8 mouse cellular contexts compared by ENCODE assay signal in genomic region chr11:88717644-88718049, GRCm38 (mm10). TPM values are rescaled to one million over a fixed set of nuclear protein-coding genes. Genes with fewer than 3 reads are reported as not detected.
A peak's percentile ranks its signal among the peaks of the same experiment; 100 is the strongest.
DNase-seq lines count a peak whose midpoint lies in the region; ATAC-seq lines count a peak whose summit lies in the region.

No protein-coding gene starts in this region.

- no peaks in the 10 kb centered on the region for H3K27me3 ChIP-seq in intestine, embryonic 14.5 days (replicated peaks; ENCODE audit: control insufficient read depth, insufficient read depth, low read length)
- 0 out of 2 replicates have a peak, but pooled peaks cover 2% of the 10 kb centered on the region for H3K27me3 ChIP-seq in midbrain, embryonic 13.5 days

- peak; percentile 26; the same call in 1 of the 2 replicates for ATAC-seq in intestine, embryonic 14.5 days (replicated peaks; ENCODE audit: low FRiP score, low TSS enrichment, low read depth)
- ATAC-seq in midbrain, embryonic 13.5 days = peak; percentile 63
- ATAC-seq in megakaryocyte progenitor cell, adult 5-6 weeks (replicated peaks; ENCODE audit: poor library complexity) = no peak

- H3K27ac ChIP-seq in intestine, embryonic 14.5 days (ENCODE audit: low read depth) = peak overlapping the region; percentile 87
- peak overlapping the region; percentile 93 for H3K27ac ChIP-seq in midbrain, embryonic 13.5 days

- peak; percentile 29 to 33 for DNase-seq in heart, adult 9 months (ENCODE audit: low spot score in 2 of 2)
- no peak for DNase-seq in heart, postnatal 36 days
- peak; percentile 63 for DNase-seq in A20 (ENCODE audit: low read depth, low spot score)
- DNase-seq in embryo, embryonic 9.5 days (ENCODE audit: extremely low spot score) = peak; percentile 58
- DNase-seq in intestine, embryonic 14.5 days (ENCODE audit: low spot score) = peak; percentile 85
- no peak for DNase-seq in frontal cortex, postnatal 36 days (ENCODE audit: low spot score in 2 of 2)

- H3K36me3 ChIP-seq in intestine, embryonic 14.5 days (ENCODE audit: control insufficient read depth, insufficient read depth, low read length) = peaks cover under 1% of the 10 kb centered on the region; the same call in 1 of the 2 replicates
- H3K36me3 ChIP-seq in midbrain, embryonic 13.5 days = no peaks in the 10 kb centered on the region

- H3K9me3 ChIP-seq in intestine, embryonic 14.5 days (ENCODE audit: control insufficient read depth, low read length) = no peaks in the 10 kb centered on the region
- no peaks in the 10 kb centered on the region for H3K9me3 ChIP-seq in midbrain, embryonic 13.5 days

- peak overlapping the region; percentile 84 for H3K4me3 ChIP-seq in intestine, embryonic 14.5 days (ENCODE audit: low read depth, low read length)
- H3K4me3 ChIP-seq in midbrain, embryonic 13.5 days (replicated peaks) = peak overlapping the region; percentile 93

- peak overlapping the region; percentile 98 for H3K9ac ChIP-seq in intestine, embryonic 14.5 days (ENCODE audit: low read length)
- peak overlapping the region; percentile 99 for H3K9ac ChIP-seq in midbrain, embryonic 13.5 days (replicated peaks)

- intact Hi-C loops in heart, postnatal 36 days (cut with DNase I) = loop anchor here (2.0 kb wide), 3 partner anchors 23 to 165 kb away; no protein-coding TSS in a partner anchor

- H3K4me2 ChIP-seq in intestine, embryonic 14.5 days (ENCODE audit: low read length) = peak overlapping the region; percentile 79
- H3K4me2 ChIP-seq in midbrain, embryonic 13.5 days (replicated peaks) = peak overlapping the region; percentile 86

- WGBS in intestine, embryonic 14.5 days = under 1% methylated on average over 37 of the region's 38 CpGs
- 2% methylated on average over 9 of the region's 38 CpGs for WGBS in midbrain, embryonic 13.5 days

- peaks cover 44% of the 10 kb centered on the region for H3K4me1 ChIP-seq in intestine, embryonic 14.5 days (replicated peaks; ENCODE audit: control insufficient read depth, insufficient read depth, low read length)
- H3K4me1 ChIP-seq in midbrain, embryonic 13.5 days (replicated peaks) = peaks cover 60% of the 10 kb centered on the region

RNA-seq across cellular contexts. Expression of gene Msi2, which starts 0.7 kb away (rescaled TPM):
- total RNA-seq in heart, postnatal 36 days (2021) = 100 to 1,000 TPM; 192 TPM
- 13.6 and 15.1 TPM in 2 replicates for polyA plus RNA-seq in intestine, embryonic 14.5 days (2014; fragmentation: Nextera tagmentation; extraction: Ambion mirVana)
- polyA plus RNA-seq in midbrain, embryonic 13.5 days (2015; fragmentation: Nextera tagmentation; extraction: Ambion mirVana) = 38.5 and 41.0 TPM in 2 replicates
- 28.2 and 35.4 TPM in 2 replicates for total RNA-seq in megakaryocyte progenitor cell, adult 5-6 weeks (2015)
- 46.6 and 86.4 TPM in 2 replicates for total RNA-seq in megakaryocyte progenitor cell, adult 5-6 weeks (2017)

Comparison
In these comparisons a context has a peak if more than half of its experiments do, and no peak if none do; other contexts are left out.
1. DNase-seq: peak in heart, adult 9 months (2 of 2), A20 (single experiment), embryo, embryonic 9.5 days (single experiment) and intestine, embryonic 14.5 days (single experiment); none in heart, postnatal 36 days (0 of 2) and frontal cortex, postnatal 36 days (0 of 2).